Mouse (Mus musculus) testis, adult 2 months (tissue): ENCODE measurements around the gene Usp40.

Source experiments
- CTCF ChIP-seq: fragments of 200-500 bp; IDR thresholded peaks from 2 replicates; pipeline ENCODE4 v1.5.1; 2012; ENCODE audit warnings: low read depth, mild to moderate bottlenecking, inconsistent platforms, low read length, moderate library complexity; ENCODE audit not compliant: control insufficient read depth, insufficient read depth, insufficient replicate concordance
- POLR2A ChIP-seq: fragments of 200-500 bp; IDR thresholded peaks from 2 replicates; pipeline ENCODE4 v1.6.1; 2012; ENCODE audit warnings: low read depth, mild to moderate bottlenecking, inconsistent platforms, low read length, moderate library complexity; ENCODE audit not compliant: control insufficient read depth

- TF ChIP-seq POLR2A: no peak
- no peak for TF ChIP-seq CTCF
These were observed 108.7 kb downstream of the Usp40 start for GRCm38 (mm10) chr1:87899701-87900100.
